Mouse (Mus musculus): Measurements from ENCODE around the gene Myoz2.
A peak's percentile ranks its signal among the peaks of the same experiment; 100 is the strongest.

Myoz2 gene

DNA sequence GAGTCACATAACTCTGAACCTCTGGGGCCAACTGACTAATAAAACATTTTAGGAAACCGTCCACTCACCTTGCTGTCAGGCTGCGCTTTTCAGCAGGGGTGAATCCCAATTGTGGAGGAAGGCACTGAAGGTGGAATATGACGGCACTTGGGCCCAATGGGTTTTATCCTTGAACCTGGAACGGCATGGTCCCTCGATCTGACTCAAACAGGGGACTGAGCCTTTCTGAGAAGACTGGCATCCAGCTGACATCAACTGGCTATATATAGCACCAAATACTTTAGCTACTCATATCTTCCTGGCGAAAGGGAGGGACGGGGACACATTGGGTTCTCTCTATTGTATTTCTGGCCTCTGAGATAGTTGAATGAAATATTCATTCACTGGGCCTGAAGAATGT is at the start of gene Myoz2:
Gene Myoz2, minus strand, starts transcription at position 264 of the 400 bp plus-strand sequence.
- DNase-seq (ENCODE audit: low spot score), result no peak

DNA sequence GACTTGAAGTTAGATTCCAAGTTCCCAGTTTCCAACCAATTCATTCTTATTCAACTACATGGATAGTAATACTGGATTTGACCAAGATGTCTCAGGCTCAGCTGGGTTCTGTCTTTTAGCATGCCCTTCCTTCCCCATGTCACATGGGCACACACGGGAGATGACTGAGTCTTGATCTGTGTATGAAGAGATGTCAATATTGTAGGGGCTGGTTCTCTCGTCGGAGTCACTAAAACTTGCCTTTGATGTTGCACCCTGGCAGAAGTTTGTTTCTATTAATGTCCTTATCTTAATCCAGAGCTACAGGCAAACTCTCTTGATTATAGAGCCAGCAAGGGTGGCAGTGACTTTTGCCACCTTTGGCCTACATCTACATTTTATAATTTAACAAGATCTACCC is 46.9 kb upstream of the Myoz2 start:
- DNase-seq (ENCODE audit: low spot score), result no peak

DNA sequence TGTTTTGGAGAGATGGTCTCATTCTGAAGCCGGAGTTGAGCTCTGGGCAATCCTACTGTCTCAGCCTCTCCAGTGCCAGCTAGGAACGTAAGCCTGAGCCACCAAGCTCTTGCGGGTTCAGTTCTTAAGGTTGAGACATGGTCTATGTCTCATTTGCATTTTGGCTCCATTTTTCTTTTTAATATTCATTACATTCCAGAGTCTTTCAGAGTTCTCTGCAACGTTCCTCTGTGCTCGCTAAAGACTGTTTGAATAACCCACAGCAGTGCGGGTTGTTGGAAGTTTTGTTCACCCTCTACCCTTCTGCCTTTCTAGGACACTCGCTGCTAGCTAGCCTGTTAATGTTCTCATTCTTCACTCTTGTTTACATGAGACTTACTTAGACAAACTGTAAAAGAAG is 46.1 kb upstream of the Myoz2 start:
- DNase-seq (ENCODE audit: low spot score), result no peak

- DNase-seq (ENCODE audit: low spot score), result no peak
Measured at GRCm38 (mm10) chr3:123080017-123080725, 45.4 kb upstream of the Myoz2 start.

DNA sequence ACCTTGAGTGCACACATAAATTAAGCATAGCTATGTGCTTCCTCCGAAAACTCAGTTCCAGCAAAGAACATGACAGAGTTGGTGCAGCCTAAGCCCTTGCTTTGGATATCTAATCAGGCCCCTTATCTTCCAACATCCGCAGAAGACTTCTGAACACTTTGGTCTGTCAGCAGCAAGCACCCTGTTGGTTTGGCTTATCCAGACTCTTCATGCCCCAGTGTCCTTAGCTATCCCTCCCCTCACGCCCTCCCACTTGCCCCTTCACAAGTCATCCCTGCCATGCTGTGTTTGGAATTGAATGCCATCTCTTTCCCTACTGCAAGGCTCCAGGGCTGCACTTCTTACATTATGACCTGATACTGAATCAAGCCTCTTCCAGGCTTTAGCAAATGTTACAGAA is 40.9 kb upstream of the Myoz2 start:
- DNase-seq (ENCODE audit: low spot score), result no peak

GRCm38 (mm10) chr3:123075034-123075433 is 40.2 kb upstream of the Myoz2 start:
- DNase-seq (ENCODE audit: low spot score), result no peak

DNA sequence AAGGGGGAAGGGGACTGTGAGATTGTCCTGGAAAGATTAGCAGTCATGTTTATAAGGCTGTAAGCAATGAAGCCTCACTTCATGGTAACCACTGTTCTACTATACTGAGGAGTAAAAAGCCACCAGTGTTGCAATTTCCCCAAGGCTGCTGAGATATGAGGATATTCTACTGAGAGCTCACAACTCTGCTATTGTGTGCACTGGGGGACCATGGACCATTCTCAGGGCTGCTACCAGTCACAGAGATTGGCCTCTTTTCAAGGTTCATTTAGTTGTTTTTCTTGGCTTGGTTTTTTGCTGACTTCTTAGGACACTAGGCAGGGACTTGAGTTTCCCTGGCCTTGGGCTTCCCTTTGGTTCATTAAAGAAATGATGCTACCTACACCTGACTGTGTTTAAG is 38.5 kb upstream of the Myoz2 start:
- DNase-seq (ENCODE audit: low spot score), result no peak

DNA sequence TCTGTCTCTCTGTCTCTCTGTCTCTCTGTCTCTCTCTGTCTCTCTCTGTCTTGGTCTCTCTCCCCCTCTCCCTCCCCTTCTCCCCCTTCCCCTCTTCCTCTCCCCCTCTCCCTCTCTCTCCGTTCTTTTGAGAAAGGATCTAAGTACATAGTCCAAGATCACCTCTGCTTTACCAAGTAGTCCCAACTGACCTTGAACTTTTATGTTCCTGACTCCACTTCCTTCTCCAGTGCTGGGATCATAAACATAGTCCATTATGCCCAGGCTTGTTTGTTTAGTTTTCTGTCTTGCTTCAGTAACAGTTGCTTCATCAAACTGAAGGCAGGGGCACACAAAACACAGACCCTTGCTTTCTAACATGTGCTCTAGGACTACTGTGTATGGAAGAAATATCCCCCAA is 37.7 kb upstream of the Myoz2 start:
- DNase-seq (ENCODE audit: low spot score), result no peak

- DNase-seq (ENCODE audit: low spot score), result no peak
Measured at GRCm38 (mm10) chr3:123070996-123071395, 36.2 kb upstream of the Myoz2 start.

GRCm38 (mm10) chr3:123066836-123067235 is 32.0 kb upstream of the Myoz2 start:
- no peak for DNase-seq (ENCODE audit: low spot score)

DNA sequence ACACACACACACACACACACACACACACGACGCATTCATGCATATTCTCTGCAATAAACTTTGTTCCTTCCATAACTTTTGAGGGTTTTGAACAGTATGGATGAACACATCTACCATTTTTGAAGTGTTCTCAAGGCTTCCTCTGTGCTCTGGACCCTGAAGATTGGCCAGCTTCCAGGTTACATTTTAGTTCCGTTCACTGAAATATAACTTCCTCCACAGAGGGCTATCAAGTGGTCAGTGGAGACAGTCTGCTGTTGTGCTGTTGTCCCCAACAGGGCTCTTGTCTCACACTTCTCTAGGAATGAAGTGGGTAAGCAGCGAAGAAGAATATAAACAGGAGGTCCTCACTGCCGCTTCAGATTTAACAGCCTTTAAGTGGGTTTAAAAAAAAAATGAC is 30.7 kb upstream of the Myoz2 start:
- no peak for DNase-seq (ENCODE audit: low spot score)

GRCm38 (mm10) chr3:123064186-123064585 is 29.4 kb upstream of the Myoz2 start:
- peak; percentile 32 for DNase-seq (ENCODE audit: low spot score)

DNA sequence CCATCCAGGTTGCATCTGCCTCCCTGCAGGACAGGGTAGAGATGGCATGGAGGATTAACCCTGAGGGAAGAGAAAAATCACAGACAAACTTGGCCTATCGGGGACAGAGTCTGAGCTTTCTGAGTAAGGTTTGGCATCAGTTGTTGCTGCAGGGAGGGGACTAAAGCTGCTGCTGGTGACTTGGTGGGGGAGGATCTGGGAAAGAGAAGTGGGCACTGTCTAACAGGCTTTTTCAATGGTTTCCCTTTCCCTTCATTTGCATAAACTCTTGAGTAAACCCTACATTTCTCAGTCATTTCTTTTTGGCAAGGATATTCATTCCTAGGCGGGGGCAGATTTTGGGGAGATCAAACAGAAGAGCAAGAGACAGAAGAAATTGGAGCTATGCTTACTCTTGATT is 27.1 kb upstream of the Myoz2 start:
- no peak for DNase-seq (ENCODE audit: low spot score)

- DNase-seq (ENCODE audit: low spot score), result peak; percentile 44
Measured at GRCm38 (mm10) chr3:123058832-123059231, 24.0 kb upstream of the Myoz2 start.

- peak; percentile 57 for DNase-seq (ENCODE audit: low spot score)
Measured at GRCm38 (mm10) chr3:123054178-123054577, 19.4 kb upstream of the Myoz2 start.

GRCm38 (mm10) chr3:123053192-123053938 is 18.6 kb upstream of the Myoz2 start:
- peak; percentile 23 for DNase-seq (ENCODE audit: low spot score)

DNA sequence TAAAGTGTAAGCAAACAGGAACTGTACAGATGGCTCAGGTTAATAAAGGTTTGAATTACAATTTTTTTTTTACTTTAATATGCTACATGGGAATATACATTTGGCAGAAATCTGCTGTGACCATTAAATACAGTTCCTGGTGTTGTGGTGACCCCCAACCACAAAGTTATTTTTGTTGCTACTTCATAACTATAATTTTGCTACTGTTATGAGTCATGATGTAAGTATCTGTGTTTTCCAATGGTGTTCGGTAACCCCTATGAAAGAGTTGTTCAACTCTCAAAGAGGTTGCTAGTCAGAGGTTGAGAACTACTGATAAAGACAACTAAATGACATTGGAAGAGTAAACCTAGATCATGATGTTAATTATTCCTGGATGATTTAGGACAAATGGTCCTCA is 7.5 kb upstream of the Myoz2 start:
- DNase-seq (ENCODE audit: low spot score), result no peak

GRCm38 (mm10) chr3:123033804-123034203 is 1.0 kb downstream of the Myoz2 start:
- no peak for DNase-seq (ENCODE audit: low spot score)

- DNase-seq (ENCODE audit: low spot score), result no peak
Measured at GRCm38 (mm10) chr3:123025634-123026033, 9.2 kb downstream of the Myoz2 start.

GRCm38 (mm10) chr3:123024496-123025234 is 10.2 kb downstream of the Myoz2 start:
- no peak for DNase-seq (ENCODE audit: low spot score)

DNA sequence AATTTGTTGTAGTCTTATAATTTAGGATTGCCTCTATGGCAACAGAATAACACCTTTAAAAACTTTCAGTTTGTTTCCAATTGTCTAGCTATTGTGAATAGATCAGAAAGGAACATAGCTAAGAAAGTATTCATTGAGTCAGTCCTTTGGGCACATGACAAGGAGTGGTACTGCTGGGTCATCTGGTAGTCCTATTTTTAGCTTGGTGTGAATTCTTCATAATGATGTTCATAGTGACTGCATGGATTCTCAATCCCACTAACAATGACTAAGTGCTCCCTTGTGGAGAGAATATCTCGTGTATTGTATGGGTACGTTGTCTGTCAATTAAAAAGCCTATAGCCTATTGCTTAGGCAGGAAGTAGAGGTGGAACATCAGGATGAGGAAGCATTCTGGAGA is 16.0 kb downstream of the Myoz2 start:
- no peak for DNase-seq (ENCODE audit: low spot score)

- no peak for DNase-seq (ENCODE audit: low spot score)
Measured at GRCm38 (mm10) chr3:123013476-123013875, 21.3 kb downstream of the Myoz2 start.

DNA sequence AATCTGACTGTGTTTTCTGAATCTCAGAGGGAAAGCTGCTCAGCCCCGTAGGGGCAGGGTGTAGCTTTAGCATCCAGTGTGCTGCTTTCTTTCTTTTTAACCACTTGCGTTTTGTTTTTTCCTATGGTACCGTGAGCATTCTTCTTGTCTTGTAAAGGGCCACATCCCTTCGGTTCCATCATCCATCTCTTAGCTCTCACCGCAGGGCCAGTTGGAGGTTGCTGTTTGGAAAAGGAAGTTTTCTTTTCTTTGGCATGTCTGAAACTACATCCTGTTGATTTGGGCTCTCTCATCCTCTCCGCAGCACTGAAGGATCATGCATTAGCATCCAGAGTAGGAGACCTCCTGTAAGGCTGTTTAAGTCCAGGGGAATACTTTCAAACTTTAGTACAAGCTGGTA is 25.4 kb downstream of the Myoz2 start:
- DNase-seq (ENCODE audit: low spot score), result no peak

All from lung, postnatal 25 days (tissue).